Mouse (Mus musculus) embryonic facial prominence, embryonic 13.5 days (tissue): ENCODE data around the gene Iqcb1. TPM values are rescaled to one million over a fixed set of nuclear protein-coding genes. Genes with fewer than 3 reads are reported as not detected.

Experiments
- ATAC-seq: fragments of 200-750 bp; cut with Nextera tagmentation; 2 replicates; pipeline ENCODE4 v1.8.0; 2017; ENCODE audit warnings: low read depth; ENCODE audit not compliant: insufficient number of reproducible peaks, insufficient read depth, low FRiP score, low TSS enrichment
- H3K27ac ChIP-seq: fragments of 300-500 bp; sonication (generic); 2 replicates; pipeline ENCODE4 v1.5.1; 2015; ENCODE audit warnings: moderate library complexity, mild to moderate bottlenecking, inconsistent platforms
- H3K27me3 ChIP-seq: fragments of 300-500 bp; sonication (generic); 2 replicates; pipeline ENCODE4 v1.6.1; 2015; ENCODE audit warnings: mild to moderate bottlenecking, inconsistent platforms
- H3K36me3 ChIP-seq: fragments of 300-500 bp; sonication (generic); 2 replicates; pipeline ENCODE4 v1.6.1; 2015; ENCODE audit warnings: mild to moderate bottlenecking, inconsistent platforms
- H3K4me1 ChIP-seq: fragments of 300-500 bp; sonication (generic); 2 replicates; pipeline ENCODE4 v1.6.1; 2015; ENCODE audit warnings: inconsistent platforms
- H3K4me2 ChIP-seq: fragments of 300-500 bp; sonication (generic); 2 replicates; pipeline ENCODE4 v1.6.1; 2015; ENCODE audit warnings: moderate library complexity, mild to moderate bottlenecking, inconsistent platforms
- H3K4me3 ChIP-seq: fragments of 300-500 bp; sonication (generic); 2 replicates; pipeline ENCODE4 v1.5.1; 2015; ENCODE audit warnings: mild to moderate bottlenecking, inconsistent platforms
- H3K9ac ChIP-seq: fragments of 300-500 bp; sonication (generic); 2 replicates; pipeline ENCODE4 v1.6.1; 2015; ENCODE audit warnings: mild to moderate bottlenecking, inconsistent platforms
- H3K9me3 ChIP-seq: fragments of 300-500 bp; sonication (generic); 2 replicates; pipeline ENCODE4 v1.6.1; 2016; ENCODE audit warnings: inconsistent platforms
- WGBS: fragments of 180-500 bp; shearing (Covaris S2); methylation state at CpG from one replicate; pipeline ENCODE4 v1.1.7; 2015; ENCODE audit warnings: mixed read lengths; 5-methylcytosine and 5-hydroxymethylcytosine counted together
- polyA plus RNA-seq: library from polyadenylated mRNA; unstranded; fragments of >200 nt; fragmentation: Nextera tagmentation; extraction: Ambion mirVana; gene quantifications from 2 replicates; pipeline ENCODE4 v1.2.1, GENCODE M21; 2015

The Iqcb1 gene
- polyA plus RNA-seq, 1 experiment from 2014 or later: 53.1 TPM

DNA sequence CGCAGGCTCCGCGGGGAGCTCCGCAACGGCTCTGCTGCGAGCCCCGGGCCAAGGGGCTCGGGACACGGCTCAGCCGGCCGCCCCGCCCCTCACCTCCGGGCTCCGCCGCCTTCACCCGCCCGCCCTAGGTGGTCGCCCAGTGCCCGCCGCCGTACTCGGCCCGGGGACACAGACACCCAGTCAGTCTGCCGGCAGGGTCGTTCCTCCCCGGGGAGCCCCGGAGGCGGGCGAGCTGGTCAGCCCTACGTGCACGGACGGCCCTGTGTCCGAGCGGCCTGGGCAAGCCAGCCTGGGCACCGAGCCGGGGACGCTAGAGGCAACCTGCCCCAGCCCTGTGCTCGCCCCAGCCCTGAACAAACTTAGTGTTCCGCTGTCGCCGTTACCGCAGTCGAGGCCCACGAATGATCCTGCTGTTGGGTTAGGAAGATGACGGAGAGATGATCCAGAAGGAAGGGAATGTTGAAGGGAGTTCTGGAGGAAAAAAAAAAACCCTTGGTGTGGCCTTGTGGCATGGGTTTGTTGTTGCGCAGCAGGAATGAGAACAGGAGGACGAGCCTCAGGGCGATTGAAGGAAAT, 47.2 kb downstream of the Iqcb1 start:
- no peaks in the 10 kb centered on the region for H3K9me3 ChIP-seq
- no peaks in the 10 kb centered on the region for H3K27me3 ChIP-seq
- H3K4me2 ChIP-seq: peak overlapping the region; percentile 72
- peak overlapping the region; percentile 76 for H3K27ac ChIP-seq
- peaks cover 18% of the 10 kb centered on the region for H3K4me1 ChIP-seq
- WGBS: 0% methylated on average over 36 of the region's 48 CpGs
- H3K4me3 ChIP-seq: peak overlapping the region; percentile 91
- H3K36me3 ChIP-seq: peaks cover 16% of the 10 kb centered on the region
- peak; percentile 63 for ATAC-seq
- peak overlapping the region; percentile 88 for H3K9ac ChIP-seq

GRCm38 (mm10) chr16:36877316-36877715, 49.1 kb downstream of the Iqcb1 start:
- H3K27ac ChIP-seq: no peak overlapping the region
- 77% methylated on average over 5 of the region's 5 CpGs for WGBS
- H3K4me3 ChIP-seq: no peak overlapping the region
- H3K27me3 ChIP-seq: no peaks in the 10 kb centered on the region
- no peaks in the 10 kb centered on the region for H3K9me3 ChIP-seq
- no peak overlapping the region for H3K4me2 ChIP-seq
- no peak for ATAC-seq
- H3K4me1 ChIP-seq: peaks cover 18% of the 10 kb centered on the region
- H3K9ac ChIP-seq: no peak overlapping the region
- peaks cover 7% of the 10 kb centered on the region for H3K36me3 ChIP-seq

GRCm38 (mm10) chr16:36882737-36883343, 54.7 kb downstream of the Iqcb1 start:
- WGBS: 65% methylated on average over 5 of the region's 5 CpGs
- H3K9me3 ChIP-seq: no peaks in the 10 kb centered on the region
- H3K27me3 ChIP-seq: no peaks in the 10 kb centered on the region
- H3K36me3 ChIP-seq: peaks cover 20% of the 10 kb centered on the region
- no peak overlapping the region for H3K9ac ChIP-seq
- H3K4me2 ChIP-seq: no peak overlapping the region
- ATAC-seq: no peak
- no peak overlapping the region for H3K4me3 ChIP-seq
- no peak overlapping the region for H3K27ac ChIP-seq
- peaks cover 7% of the 10 kb centered on the region; the same call in 1 of the 2 replicates for H3K4me1 ChIP-seq

- Histone ChIP-seq H3K4me2 (no peak overlapping the region), H3K4me1 (no peaks in the 10 kb centered on the region), H3K4me3 (no peak overlapping the region), H3K36me3 (peaks cover 35% of the 10 kb centered on the region), H3K9me3 (no peaks in the 10 kb centered on the region), H3K27ac (no peak overlapping the region), H3K9ac (no peak overlapping the region), H3K27me3 (no peaks in the 10 kb centered on the region)
- no peak for ATAC-seq
- WGBS: 84% methylated on average over 4 of the region's 4 CpGs
Measured at GRCm38 (mm10) chr16:36884881-36885280, 56.7 kb downstream of the Iqcb1 start.

GRCm38 (mm10) chr16:36885912-36886311, 57.7 kb downstream of the Iqcb1 start:
- 92% methylated on average over 11 of the region's 11 CpGs for WGBS
- H3K27me3 ChIP-seq: no peaks in the 10 kb centered on the region
- H3K9ac ChIP-seq: no peak overlapping the region
- H3K27ac ChIP-seq: no peak overlapping the region
- H3K4me3 ChIP-seq: no peak overlapping the region
- no peaks in the 10 kb centered on the region for H3K4me1 ChIP-seq
- peaks cover 43% of the 10 kb centered on the region for H3K36me3 ChIP-seq
- H3K4me2 ChIP-seq: no peak overlapping the region
- no peaks in the 10 kb centered on the region for H3K9me3 ChIP-seq
- ATAC-seq: no peak

GRCm38 (mm10) chr16:36887546-36887945, 59.4 kb downstream of the Iqcb1 start:
- H3K9me3 ChIP-seq: no peaks in the 10 kb centered on the region
- no peaks in the 10 kb centered on the region for H3K27me3 ChIP-seq
- WGBS: 84% methylated on average over 5 of the region's 5 CpGs
- no peaks in the 10 kb centered on the region for H3K4me1 ChIP-seq
- no peak overlapping the region for H3K4me2 ChIP-seq
- H3K27ac ChIP-seq: no peak overlapping the region
- no peak overlapping the region for H3K4me3 ChIP-seq
- ATAC-seq: no peak
- no peak overlapping the region for H3K9ac ChIP-seq
- peaks cover 57% of the 10 kb centered on the region for H3K36me3 ChIP-seq

DNA sequence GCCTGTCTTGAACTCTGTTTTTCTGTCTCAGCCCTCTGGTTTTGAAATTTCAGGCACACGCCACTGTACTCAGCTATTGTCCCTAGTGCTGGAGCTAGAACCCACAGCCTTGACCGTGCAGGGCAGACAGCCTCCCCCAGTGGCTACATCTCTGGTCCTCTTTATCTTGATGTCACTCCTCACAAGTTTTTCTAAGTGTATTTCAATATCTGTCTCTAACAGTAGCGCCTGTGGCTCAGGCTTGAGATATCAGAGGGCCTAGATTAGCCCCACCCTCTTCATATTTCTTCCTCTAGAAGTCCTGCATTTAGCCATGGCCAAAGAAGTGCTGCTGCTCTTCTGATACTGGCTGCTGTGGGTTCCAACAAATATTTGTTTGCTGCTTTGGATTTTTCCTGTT, 62.4 kb downstream of the Iqcb1 start:
- Histone ChIP-seq H3K27ac (no peak overlapping the region), H3K4me1 (no peaks in the 10 kb centered on the region), H3K36me3 (peaks cover 80% of the 10 kb centered on the region), H3K9ac (no peak overlapping the region), H3K9me3 (no peaks in the 10 kb centered on the region), H3K4me2 (no peak overlapping the region), H3K4me3 (no peak overlapping the region), H3K27me3 (no peaks in the 10 kb centered on the region)
- ATAC-seq: no peak
- 94% methylated on average over 3 of the region's 3 CpGs for WGBS

DNA sequence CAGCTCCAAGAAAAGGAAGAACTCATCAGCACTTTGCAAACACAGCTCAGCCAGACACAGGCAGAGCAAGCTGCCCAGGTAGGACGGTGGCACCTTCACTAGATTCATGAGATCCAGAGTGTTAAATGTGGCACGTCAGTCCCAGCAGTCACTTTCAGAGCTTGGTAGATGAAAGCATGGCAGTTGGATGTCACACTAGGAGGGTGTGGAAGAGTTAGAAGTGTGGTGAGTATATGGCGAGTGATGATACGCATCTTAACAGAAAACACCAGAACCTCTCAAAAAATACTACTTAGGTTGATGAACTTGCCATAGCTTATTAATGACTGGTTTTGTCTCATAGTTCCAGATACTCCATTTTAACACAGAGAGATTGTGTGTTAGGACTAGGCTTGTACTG, 63.2 kb downstream of the Iqcb1 start:
- H3K9me3 ChIP-seq: no peaks in the 10 kb centered on the region
- H3K36me3 ChIP-seq: peaks cover 80% of the 10 kb centered on the region
- ATAC-seq: no peak
- no peak overlapping the region for H3K4me2 ChIP-seq
- no peak overlapping the region for H3K4me3 ChIP-seq
- H3K9ac ChIP-seq: no peak overlapping the region
- H3K4me1 ChIP-seq: no peaks in the 10 kb centered on the region
- no peaks in the 10 kb centered on the region for H3K27me3 ChIP-seq
- 97% methylated on average over 4 of the region's 4 CpGs for WGBS
- no peak overlapping the region for H3K27ac ChIP-seq

DNA sequence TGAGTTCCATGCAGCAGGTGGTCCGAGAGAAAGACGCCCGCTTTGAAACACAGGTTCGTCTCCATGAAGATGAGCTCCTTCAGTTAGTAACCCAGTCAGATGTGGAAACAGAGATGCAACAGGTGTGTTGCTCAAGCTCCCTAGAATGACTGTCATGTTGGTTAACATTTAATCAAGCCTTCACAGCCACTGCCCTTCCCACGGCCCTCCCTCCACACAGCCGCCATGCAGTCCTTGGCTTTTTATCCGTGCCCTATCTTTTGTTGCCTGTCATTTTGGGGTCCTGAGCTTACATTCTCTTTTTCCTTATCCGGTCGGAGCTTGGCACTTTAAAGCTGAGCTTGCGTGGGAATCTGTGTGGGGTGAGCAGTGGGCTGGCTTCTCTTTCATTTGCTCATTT, 65.1 kb downstream of the Iqcb1 start:
- no peak for ATAC-seq
- H3K27me3 ChIP-seq: no peaks in the 10 kb centered on the region
- H3K4me2 ChIP-seq: no peak overlapping the region
- H3K36me3 ChIP-seq: peaks cover 82% of the 10 kb centered on the region
- 91% methylated on average over 10 of the region's 10 CpGs for WGBS
- no peak overlapping the region for H3K27ac ChIP-seq
- no peak overlapping the region for H3K9ac ChIP-seq
- H3K4me3 ChIP-seq: no peak overlapping the region
- H3K4me1 ChIP-seq: no peaks in the 10 kb centered on the region
- no peaks in the 10 kb centered on the region for H3K9me3 ChIP-seq

GRCm38 (mm10) chr16:36896712-36897111, 68.5 kb downstream of the Iqcb1 start:
- Histone ChIP-seq H3K4me1 (no peaks in the 10 kb centered on the region), H3K4me2 (no peak overlapping the region), H3K27me3 (no peaks in the 10 kb centered on the region), H3K4me3 (no peak overlapping the region), H3K36me3 (peaks cover 81% of the 10 kb centered on the region), H3K27ac (no peak overlapping the region), H3K9ac (no peak overlapping the region), H3K9me3 (no peaks in the 10 kb centered on the region)
- WGBS: 94% methylated on average over 6 of the region's 6 CpGs
- ATAC-seq: no peak

GRCm38 (mm10) chr16:36903156-36903555, 75.0 kb downstream of the Iqcb1 start:
- no peaks in the 10 kb centered on the region for H3K27me3 ChIP-seq
- 87% methylated on average over 5 of the region's 5 CpGs for WGBS
- ATAC-seq: no peak
- H3K4me1 ChIP-seq: no peaks in the 10 kb centered on the region
- H3K9me3 ChIP-seq: no peaks in the 10 kb centered on the region
- H3K9ac ChIP-seq: no peak overlapping the region
- no peak overlapping the region for H3K27ac ChIP-seq
- no peak overlapping the region for H3K4me3 ChIP-seq
- H3K4me2 ChIP-seq: no peak overlapping the region
- H3K36me3 ChIP-seq: peaks cover 64% of the 10 kb centered on the region

DNA sequence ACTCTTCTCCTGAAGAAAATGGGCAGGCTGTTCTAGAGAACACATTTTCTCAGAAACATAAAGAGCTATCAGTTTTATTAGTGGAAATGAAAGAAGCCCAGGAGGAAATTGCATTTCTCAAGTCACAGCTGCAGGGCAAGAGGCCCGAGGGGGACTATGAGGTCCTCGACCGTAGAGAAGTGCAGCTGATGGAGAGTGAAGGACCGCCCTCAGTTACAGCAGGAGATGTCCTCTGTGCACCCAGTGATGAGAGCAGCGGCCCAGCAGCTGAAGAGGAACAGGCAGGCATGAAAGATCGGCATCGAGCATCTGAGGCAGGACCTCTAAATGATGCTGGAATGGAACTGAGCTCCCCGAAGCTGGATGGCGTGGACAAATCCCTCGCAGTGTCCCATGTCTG, 83.7 kb downstream of the Iqcb1 start:
- Histone ChIP-seq H3K4me2 (no peak overlapping the region), H3K27ac (no peak overlapping the region), H3K4me1 (no peaks in the 10 kb centered on the region), H3K9me3 (no peaks in the 10 kb centered on the region), H3K4me3 (no peak overlapping the region), H3K27me3 (no peaks in the 10 kb centered on the region), H3K36me3 (peaks cover 83% of the 10 kb centered on the region), H3K9ac (no peak overlapping the region)
- 89% methylated on average over 10 of the region's 10 CpGs for WGBS
- ATAC-seq: no peak
